Mouse (Mus musculus): Measurements from ENCODE around the gene Asic2. TPM values are rescaled to one million over a fixed set of nuclear protein-coding genes. Genes with fewer than 3 reads are reported as not detected.

Asic2 gene
- polyA plus RNA-seq, 1 experiment from 2014 or later = 3.1 TPM

GRCm38 (mm10) chr11:81083822-81084221 is 884.4 kb downstream of the Asic2 start:
- 85% methylated on average over 4 of the region's 4 CpGs for WGBS
- no peaks in the 10 kb centered on the region for H3K9me3 ChIP-seq
- no peak overlapping the region for H3K9ac ChIP-seq (replicated peaks)
- H3K4me3 ChIP-seq = no peak overlapping the region
- no peak overlapping the region for H3K27ac ChIP-seq (replicated peaks)
- no peak overlapping the region for H3K4me2 ChIP-seq (replicated peaks)
- no peaks in the 10 kb centered on the region for H3K4me1 ChIP-seq
- H3K27me3 ChIP-seq = no peaks in the 10 kb centered on the region
- H3K36me3 ChIP-seq = no peaks in the 10 kb centered on the region
- ATAC-seq (ENCODE audit: low FRiP score, low read depth) = no peak

DNA sequence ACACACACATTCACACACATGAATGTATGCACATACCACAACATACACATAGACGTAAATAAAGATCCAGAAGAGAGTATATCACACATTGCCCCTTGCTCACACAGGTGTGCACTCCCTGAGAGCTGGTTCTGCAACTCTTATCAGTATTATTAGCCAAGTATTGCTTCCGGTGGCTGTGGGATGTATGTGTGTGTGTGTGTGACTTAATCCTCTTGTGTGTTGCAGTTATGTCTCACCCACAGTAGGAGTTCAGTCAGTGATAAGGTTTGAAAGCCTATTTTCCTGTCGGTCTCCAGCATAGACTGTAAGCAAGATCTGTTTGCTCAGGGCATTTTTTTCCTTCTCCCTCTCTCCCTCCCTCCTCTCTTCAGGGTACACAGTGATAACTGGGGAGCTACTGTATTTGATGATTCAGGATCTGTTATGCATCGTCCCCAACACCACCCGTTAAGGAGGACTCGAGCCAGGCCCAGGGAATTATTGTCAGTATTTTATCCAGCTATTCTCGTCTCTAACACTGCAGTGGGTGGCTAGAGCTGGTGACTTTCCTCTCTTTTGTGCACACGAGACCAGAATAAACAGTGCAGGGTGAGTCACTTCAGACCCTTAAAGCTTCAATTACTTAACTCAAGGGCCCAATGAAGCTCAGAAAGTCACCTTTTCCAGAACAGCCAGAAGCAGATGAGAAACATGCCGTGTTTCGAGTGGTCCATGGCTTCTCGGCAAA is 888.0 kb downstream of the Asic2 start:
- 64% methylated on average over 11 of the region's 11 CpGs for WGBS
- Histone ChIP-seq H3K4me3 (no peak overlapping the region), H3K4me2 (replicated peaks) (no peak overlapping the region), H3K27me3 (no peaks in the 10 kb centered on the region), H3K36me3 (no peaks in the 10 kb centered on the region), H3K9me3 (no peaks in the 10 kb centered on the region), H3K9ac (replicated peaks) (no peak overlapping the region), H3K4me1 (no peaks in the 10 kb centered on the region), H3K27ac (replicated peaks) (no peak overlapping the region)
- no peak for ATAC-seq (ENCODE audit: low FRiP score, low read depth)

DNA sequence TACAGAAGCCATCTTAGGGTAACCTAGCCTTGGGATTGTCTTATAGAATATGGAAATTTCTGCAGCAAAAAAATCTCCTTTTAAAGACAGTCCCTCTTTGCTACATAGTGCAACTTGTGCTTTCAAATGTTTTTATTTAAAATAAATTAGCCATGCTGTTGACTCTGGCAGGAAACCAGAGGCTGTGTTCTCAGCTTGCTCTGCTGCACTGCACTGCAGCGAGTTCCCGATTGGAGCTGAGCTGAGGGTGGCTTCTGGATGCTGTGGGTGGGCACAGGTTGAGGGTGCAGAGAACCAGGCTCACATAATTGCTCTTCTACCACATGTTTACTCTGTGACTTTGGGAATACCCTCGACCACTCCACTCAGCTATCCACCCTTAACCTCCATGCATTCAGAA is 889.0 kb downstream of the Asic2 start:
- Histone ChIP-seq H3K9ac (replicated peaks) (no peak overlapping the region), H3K27me3 (no peaks in the 10 kb centered on the region), H3K27ac (replicated peaks) (no peak overlapping the region), H3K9me3 (no peaks in the 10 kb centered on the region), H3K4me3 (no peak overlapping the region), H3K4me2 (replicated peaks) (no peak overlapping the region), H3K36me3 (no peaks in the 10 kb centered on the region), H3K4me1 (no peaks in the 10 kb centered on the region)
- ATAC-seq (ENCODE audit: low FRiP score, low read depth) = no peak
- 75% methylated on average over 3 of the region's 3 CpGs for WGBS

DNA sequence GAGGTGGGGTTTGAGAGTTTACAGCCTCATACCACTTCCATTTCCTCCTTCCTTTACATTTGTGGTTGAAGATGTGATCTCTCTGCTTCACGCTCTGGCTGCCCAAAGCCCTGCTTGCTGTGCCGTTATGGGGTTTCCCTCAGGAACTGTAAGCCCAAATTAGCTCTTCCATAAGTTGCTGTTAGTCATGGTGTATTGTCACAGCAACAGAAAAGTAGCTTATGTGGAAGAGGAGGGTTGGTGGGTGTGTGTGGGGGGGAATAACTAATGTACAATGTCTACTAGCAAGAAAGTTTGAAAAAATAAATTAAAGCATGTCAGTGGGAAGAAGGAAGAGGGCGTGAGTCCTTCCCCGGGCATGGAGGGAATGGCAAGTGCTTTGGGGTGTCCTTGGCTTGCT is 896.4 kb downstream of the Asic2 start:
- H3K9ac ChIP-seq (replicated peaks) = no peak overlapping the region
- H3K4me1 ChIP-seq = no peaks in the 10 kb centered on the region
- no peak overlapping the region for H3K4me3 ChIP-seq
- no peaks in the 10 kb centered on the region for H3K9me3 ChIP-seq
- ATAC-seq (ENCODE audit: low FRiP score, low read depth) = no peak
- no peaks in the 10 kb centered on the region for H3K27me3 ChIP-seq
- no peaks in the 10 kb centered on the region for H3K36me3 ChIP-seq
- no peak overlapping the region for H3K4me2 ChIP-seq (replicated peaks)
- 88% methylated on average over 4 of the region's 4 CpGs for WGBS
- no peak overlapping the region for H3K27ac ChIP-seq (replicated peaks)

DNA sequence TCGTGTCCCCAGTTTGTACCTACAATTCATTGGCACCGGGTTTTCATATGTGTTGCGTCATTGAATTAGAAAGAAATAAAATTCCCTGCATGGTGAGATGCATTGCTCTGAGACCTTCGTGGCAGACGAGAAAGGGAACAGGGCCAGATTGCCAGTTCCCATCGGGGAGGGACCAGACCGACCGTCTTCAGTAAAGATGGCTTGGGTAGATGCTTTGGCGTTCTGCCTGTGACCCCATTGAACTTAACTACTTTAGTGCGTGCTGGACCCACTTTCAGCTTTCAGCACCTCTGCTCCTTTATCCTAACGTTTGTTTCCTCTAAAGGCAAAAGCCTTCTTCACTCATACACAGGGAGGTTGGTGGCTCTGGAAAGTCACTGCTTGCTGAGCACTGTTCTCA is 902.9 kb downstream of the Asic2 start:
- no peaks in the 10 kb centered on the region for H3K9me3 ChIP-seq
- no peaks in the 10 kb centered on the region for H3K4me1 ChIP-seq
- 90% methylated on average over 11 of the region's 11 CpGs for WGBS
- H3K36me3 ChIP-seq = no peaks in the 10 kb centered on the region
- no peak for ATAC-seq (ENCODE audit: low FRiP score, low read depth)
- H3K4me3 ChIP-seq = no peak overlapping the region
- no peak overlapping the region for H3K27ac ChIP-seq (replicated peaks)
- H3K9ac ChIP-seq (replicated peaks) = no peak overlapping the region
- no peaks in the 10 kb centered on the region for H3K27me3 ChIP-seq
- H3K4me2 ChIP-seq (replicated peaks) = no peak overlapping the region

DNA sequence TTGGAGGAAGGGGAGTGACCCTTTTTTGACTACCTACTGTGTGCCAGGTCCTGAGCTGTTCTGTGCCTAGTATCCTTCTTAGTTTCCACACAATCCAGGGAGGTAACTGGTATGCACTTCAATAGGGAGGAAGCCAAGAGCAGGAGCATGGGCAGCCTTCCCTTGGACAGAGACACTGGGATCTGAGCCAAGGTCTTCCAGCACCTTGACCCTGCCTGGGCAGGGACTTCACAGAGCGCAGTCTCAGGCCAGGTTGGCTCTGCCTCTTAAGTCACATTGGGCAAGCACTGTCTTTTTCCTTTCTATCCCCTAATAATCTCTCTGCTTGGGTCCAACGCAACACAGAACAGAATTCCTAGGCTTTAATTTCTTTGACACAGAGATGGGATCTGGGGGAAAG is 904.3 kb downstream of the Asic2 start:
- Histone ChIP-seq H3K4me1 (no peaks in the 10 kb centered on the region), H3K4me2 (replicated peaks) (no peak overlapping the region), H3K9ac (replicated peaks) (no peak overlapping the region), H3K4me3 (no peak overlapping the region), H3K9me3 (no peaks in the 10 kb centered on the region), H3K27me3 (no peaks in the 10 kb centered on the region), H3K27ac (replicated peaks) (no peak overlapping the region), H3K36me3 (no peaks in the 10 kb centered on the region)
- WGBS = 81% methylated on average over 2 of the region's 2 CpGs
- no peak for ATAC-seq (ENCODE audit: low FRiP score, low read depth)

DNA sequence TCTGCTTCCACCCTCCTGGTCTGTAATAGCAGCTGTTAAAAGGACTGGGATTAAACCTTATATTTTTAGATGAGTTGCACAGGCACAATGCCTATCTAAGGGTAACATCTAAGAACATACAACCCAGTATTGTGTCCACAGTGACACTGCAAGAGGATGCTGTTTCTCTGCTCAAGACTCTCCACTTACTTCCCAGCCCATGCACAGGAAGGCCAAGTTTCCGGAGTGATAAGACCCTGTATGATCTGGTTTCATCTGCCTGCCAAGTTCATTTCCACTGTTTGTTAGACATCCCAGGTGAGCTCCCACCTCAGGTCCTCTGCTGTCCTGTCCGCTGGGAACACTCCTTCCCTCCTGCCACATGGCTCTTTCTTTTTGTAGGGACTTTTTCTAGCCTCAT is 908.2 kb downstream of the Asic2 start:
- no peaks in the 10 kb centered on the region for H3K27me3 ChIP-seq
- no peak overlapping the region for H3K9ac ChIP-seq (replicated peaks)
- no peak for ATAC-seq (ENCODE audit: low FRiP score, low read depth)
- whole genome bisulfite sequencing = 88% methylated on average over 2 of the region's 2 CpGs
- no peak overlapping the region for H3K4me3 ChIP-seq
- no peaks in the 10 kb centered on the region for H3K36me3 ChIP-seq
- no peak overlapping the region for H3K4me2 ChIP-seq (replicated peaks)
- H3K27ac ChIP-seq (replicated peaks) = no peak overlapping the region
- no peaks in the 10 kb centered on the region for H3K9me3 ChIP-seq
- no peaks in the 10 kb centered on the region for H3K4me1 ChIP-seq

DNA sequence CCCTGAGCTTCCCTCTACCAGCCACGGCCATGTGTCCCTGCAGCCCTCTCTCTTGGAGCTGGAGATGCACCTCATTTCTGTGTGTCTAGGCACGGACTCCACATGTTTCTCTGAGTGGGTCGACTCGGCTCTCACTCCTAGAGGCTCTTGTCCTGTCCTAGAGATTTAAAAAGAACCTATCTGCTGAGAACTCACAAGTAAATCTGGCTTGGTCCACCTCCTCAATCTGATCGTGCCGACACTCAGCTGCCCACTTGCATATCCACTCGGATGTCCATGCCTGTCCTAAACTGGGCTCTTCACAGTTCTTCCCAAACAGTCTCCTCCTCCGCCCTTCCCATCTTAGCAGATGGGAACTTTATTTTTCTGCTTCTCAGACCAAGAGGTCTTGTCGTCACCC is 908.7 kb downstream of the Asic2 start:
- WGBS = 90% methylated on average over 9 of the region's 9 CpGs
- Histone ChIP-seq H3K9ac (replicated peaks) (no peak overlapping the region), H3K27me3 (no peaks in the 10 kb centered on the region), H3K9me3 (no peaks in the 10 kb centered on the region), H3K4me1 (no peaks in the 10 kb centered on the region), H3K36me3 (no peaks in the 10 kb centered on the region), H3K4me2 (replicated peaks) (no peak overlapping the region), H3K4me3 (no peak overlapping the region), H3K27ac (replicated peaks) (no peak overlapping the region)
- ATAC-seq (ENCODE audit: low FRiP score, low read depth) = no peak

DNA sequence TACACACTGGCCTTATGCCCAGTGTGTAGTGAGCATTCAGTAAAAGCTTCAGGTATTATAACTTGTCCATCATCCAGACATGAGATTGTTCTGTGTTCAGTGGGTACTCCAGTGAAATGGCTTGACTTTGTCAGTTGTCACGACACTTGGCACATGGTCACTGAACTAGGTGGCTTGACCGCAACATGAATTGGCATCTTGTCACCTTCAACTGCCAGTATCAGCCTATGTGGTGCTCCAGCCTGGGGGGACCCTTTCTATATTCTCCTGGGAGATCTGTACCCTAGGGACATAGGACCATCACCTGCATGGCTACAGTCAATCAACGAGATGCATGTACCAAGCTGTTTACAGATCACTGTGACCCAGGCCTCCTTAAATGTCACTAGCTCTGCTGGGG is 910.8 kb downstream of the Asic2 start:
- Histone ChIP-seq H3K9me3 (no peaks in the 10 kb centered on the region), H3K27ac (replicated peaks) (no peak overlapping the region), H3K4me1 (no peaks in the 10 kb centered on the region), H3K4me3 (no peak overlapping the region), H3K9ac (replicated peaks) (no peak overlapping the region), H3K4me2 (replicated peaks) (no peak overlapping the region), H3K36me3 (no peaks in the 10 kb centered on the region), H3K27me3 (no peaks in the 10 kb centered on the region)
- 90% methylated on average over 3 of the region's 3 CpGs for WGBS
- ATAC-seq (ENCODE audit: low FRiP score, low read depth) = no peak

DNA sequence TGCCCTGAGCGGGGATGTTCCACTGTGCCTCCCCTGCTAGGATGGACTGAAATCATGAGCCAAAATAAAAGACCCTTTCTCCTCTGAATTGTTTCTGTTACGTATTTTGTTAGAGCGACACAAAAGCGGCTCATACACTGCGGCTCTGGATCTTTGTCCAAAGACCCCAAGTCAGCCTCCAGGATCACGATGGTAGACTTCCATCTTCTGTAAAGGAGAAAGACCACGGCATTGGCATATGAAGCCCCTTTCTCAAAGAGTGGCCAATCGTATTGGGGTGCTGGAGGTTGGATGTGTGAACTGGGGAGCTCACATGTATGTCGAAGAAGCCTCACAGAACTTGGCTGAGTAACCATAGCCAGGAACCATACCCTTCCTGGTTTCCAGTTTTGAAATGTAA is 911.5 kb downstream of the Asic2 start:
- no peaks in the 10 kb centered on the region for H3K36me3 ChIP-seq
- H3K27me3 ChIP-seq = no peaks in the 10 kb centered on the region
- H3K9ac ChIP-seq (replicated peaks) = no peak overlapping the region
- H3K9me3 ChIP-seq = no peaks in the 10 kb centered on the region
- no peak for ATAC-seq (ENCODE audit: low FRiP score, low read depth)
- no peak overlapping the region for H3K4me3 ChIP-seq
- WGBS = 90% methylated on average over 9 of the region's 9 CpGs
- no peaks in the 10 kb centered on the region for H3K4me1 ChIP-seq
- H3K27ac ChIP-seq (replicated peaks) = no peak overlapping the region
- H3K4me2 ChIP-seq (replicated peaks) = no peak overlapping the region

DNA sequence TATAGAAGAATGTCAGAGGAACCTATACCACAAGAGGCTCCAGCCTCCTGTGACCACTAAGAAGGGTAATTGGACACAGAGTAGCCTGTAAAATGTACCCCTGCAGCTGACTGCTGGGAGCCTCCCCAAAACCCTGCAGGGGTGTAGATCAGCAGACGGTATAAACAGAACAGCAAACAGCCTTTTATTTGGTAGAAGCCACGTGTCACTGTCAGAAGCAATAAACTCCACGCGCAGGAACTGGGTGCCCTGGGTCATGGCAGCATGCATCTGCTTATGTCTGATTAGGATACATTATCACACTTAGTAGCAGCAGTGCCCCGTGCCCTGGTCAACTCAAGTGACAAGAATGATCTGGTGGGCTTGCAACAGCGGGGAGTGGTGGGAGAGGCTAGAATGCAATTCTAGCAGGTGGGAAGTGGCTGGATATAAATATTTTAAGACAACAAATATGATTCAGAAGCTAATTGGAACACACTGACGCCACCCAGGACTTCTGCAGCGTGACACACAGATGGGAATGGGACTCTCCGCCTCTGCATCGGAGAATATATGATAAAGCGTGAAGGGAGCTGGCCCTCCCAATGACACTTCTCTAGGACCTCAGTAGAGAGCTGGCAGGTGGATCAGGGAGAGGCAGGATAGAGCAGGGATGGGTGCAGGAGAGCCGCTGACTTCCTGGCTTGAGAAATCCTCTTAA is 912.7 kb downstream of the Asic2 start:
- H3K4me2 ChIP-seq (replicated peaks) = no peak overlapping the region
- 79% methylated on average over 12 of the region's 12 CpGs for WGBS
- H3K9me3 ChIP-seq = no peaks in the 10 kb centered on the region
- no peak overlapping the region for H3K9ac ChIP-seq (replicated peaks)
- no peaks in the 10 kb centered on the region for H3K36me3 ChIP-seq
- no peaks in the 10 kb centered on the region for H3K4me1 ChIP-seq
- no peak overlapping the region for H3K4me3 ChIP-seq
- H3K27me3 ChIP-seq = no peaks in the 10 kb centered on the region
- no peak overlapping the region for H3K27ac ChIP-seq (replicated peaks)
- ATAC-seq (ENCODE audit: low FRiP score, low read depth) = no peak

DNA sequence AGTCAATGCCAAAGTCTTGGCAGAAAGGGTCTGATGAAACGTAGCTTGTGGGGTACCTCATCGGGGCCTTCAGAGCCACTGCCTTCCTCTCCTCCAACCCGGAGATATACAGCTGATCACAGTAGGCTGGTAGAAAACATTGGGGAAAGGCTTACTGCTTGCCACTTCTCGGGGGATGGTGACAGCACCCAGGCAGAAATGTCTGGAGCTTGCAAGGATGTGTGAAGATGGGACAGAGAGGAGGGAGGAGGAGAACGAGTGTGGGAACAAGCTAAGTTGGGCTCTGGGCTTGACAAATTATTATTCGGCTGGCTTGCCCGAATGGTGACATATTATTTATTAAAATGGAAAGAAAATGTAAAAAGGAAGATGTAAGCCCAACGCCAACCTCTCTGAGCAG is 914.4 kb downstream of the Asic2 start:
- H3K9ac ChIP-seq (replicated peaks) = no peak overlapping the region
- H3K27me3 ChIP-seq = no peaks in the 10 kb centered on the region
- H3K4me1 ChIP-seq = no peaks in the 10 kb centered on the region
- ATAC-seq (ENCODE audit: low FRiP score, low read depth) = no peak
- no peaks in the 10 kb centered on the region for H3K36me3 ChIP-seq
- no peak overlapping the region for H3K4me2 ChIP-seq (replicated peaks)
- H3K27ac ChIP-seq (replicated peaks) = no peak overlapping the region
- WGBS = 98% methylated on average over 8 of the region's 8 CpGs
- H3K4me3 ChIP-seq = no peak overlapping the region
- no peaks in the 10 kb centered on the region for H3K9me3 ChIP-seq

GRCm38 (mm10) chr11:81041671-81042070 is 926.6 kb downstream of the Asic2 start:
- H3K9me3 ChIP-seq = no peaks in the 10 kb centered on the region
- peaks cover 4% of the 10 kb centered on the region; the same call in 1 of the 2 replicates for H3K4me1 ChIP-seq
- no peak overlapping the region for H3K4me3 ChIP-seq
- H3K9ac ChIP-seq (replicated peaks) = no peak overlapping the region
- no peaks in the 10 kb centered on the region for H3K27me3 ChIP-seq
- no peak overlapping the region for H3K4me2 ChIP-seq (replicated peaks)
- WGBS = 39% methylated on average over 3 of the region's 3 CpGs
- H3K27ac ChIP-seq (replicated peaks) = no peak overlapping the region
- H3K36me3 ChIP-seq = no peaks in the 10 kb centered on the region
- no peak for ATAC-seq (ENCODE audit: low FRiP score, low read depth)
